Mouse (Mus musculus): ENCODE results near the gene Psmc3. TPM values are rescaled to one million over a fixed set of nuclear protein-coding genes. Genes with fewer than 3 reads are reported as not detected.

The Psmc3 gene
- total and polyA plus RNA-seq, 3 experiments, result 31.9 to 255 (median 235) TPM

DNA sequence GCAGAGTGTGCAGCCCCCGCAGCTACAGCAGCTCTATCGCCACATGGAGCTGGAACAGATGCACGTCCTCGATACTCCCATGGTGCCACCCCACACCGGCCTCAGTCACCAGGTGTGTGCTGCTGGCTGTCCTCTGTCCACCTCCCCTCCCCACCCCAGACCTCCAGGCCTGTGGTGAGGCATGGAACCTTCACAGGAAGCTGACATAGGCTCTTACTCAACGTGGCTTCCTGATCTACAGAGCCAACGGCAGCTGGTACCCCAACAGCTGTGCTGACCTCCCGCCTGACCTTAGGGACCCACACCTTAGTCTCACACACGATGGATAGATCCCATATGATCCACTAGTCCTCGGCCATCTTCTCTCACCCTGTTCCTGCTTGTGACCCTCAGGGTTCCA is 59.5 kb downstream of the Psmc3 start:
- DNase-seq, result no peak

DNA sequence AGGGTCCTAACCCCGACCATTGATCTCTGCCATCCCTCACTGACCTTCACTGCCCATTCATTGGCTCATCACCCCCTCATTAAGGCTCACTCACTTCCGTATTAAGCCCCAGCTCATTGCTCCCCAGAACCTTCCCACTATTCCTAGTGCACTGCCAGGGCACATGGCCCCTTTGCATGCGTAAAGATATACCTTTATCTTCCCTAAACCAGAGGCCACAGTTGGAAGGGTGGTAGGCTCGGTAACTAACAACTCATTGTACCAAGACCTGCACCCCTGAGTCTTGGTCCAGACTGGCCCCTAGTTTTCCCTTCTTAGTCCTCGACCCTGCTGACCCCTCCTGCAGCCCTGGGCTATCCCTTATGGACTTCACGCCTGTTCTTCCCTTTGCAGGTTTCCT is 60.0 kb downstream of the Psmc3 start:
- no peak for DNase-seq

DNA sequence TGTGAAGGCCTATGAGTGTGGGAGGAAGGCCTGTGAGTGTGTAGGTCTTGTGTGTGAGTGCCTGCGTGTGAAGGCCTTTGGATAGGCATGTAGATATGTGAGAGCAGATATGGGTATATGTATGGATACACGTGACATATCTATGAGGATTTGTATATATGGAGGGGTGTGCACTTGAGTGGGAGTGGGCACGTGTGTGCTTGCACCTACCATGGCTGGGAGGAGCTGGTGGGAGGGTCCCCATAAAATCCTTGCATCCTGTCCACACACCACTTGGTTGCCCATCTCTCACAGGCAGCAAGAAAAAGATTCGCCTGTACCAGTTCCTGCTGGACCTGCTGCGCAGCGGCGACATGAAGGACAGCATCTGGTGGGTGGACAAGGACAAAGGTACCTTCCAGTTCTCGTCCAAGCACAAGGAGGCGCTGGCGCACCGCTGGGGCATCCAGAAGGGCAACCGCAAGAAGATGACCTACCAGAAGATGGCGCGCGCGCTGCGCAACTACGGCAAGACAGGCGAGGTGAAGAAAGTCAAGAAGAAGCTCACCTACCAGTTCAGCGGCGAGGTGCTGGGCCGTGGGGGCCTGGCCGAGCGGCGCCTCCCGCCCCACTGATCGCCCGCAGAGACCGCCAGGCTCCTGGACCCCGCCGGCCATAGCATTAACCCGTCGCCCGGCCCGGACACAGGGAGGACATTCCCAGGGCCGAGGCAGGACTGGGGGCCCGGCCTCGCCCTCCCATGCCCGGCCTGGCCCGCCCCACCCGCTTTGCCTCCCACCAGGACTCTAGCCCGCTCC is 61.2 kb downstream of the Psmc3 start:
- DNase-seq, result peak; percentile 96

DNA sequence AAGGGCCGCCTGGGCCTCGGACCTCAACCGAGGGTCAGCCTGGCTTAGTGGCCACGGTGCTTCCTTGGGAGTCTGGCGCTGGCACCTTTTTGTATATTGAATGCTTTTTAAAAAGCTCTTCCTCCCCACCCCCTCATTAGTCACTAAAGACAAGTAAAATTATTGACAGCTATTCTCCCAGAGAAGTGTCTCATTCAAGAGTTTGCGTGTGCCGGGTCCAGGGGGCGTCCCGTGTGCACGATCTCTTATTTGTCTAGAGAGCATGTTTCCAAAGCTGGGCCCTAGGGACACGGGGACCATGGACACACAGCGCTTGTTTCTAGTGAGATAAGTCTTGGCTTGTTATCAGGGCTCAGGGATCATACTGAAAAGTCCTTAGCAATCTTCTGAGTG is 61.8 kb downstream of the Psmc3 start:
- DNase-seq, result no peak

Other genes with a start within 250 kb of the Psmc3 start
- 100 to 1,000 TPM; 264 to 267 TPM for gene Mtch2, start 206.9 kb upstream of the Psmc3 start, total RNA-seq (2021)
- gene Mtch2, start 206.9 kb upstream of the Psmc3 start, polyA plus RNA-seq (2012; rRNA removed), result 28.9 and 36.0 TPM in 2 replicates
- gene C1qtnf4, start 168.1 kb upstream of the Psmc3 start, total RNA-seq (2021), result 1 to 10 TPM; 1.6 to 1.9 TPM
- 13.8 and 19.6 TPM in 2 replicates for gene C1qtnf4, start 168.1 kb upstream of the Psmc3 start, polyA plus RNA-seq (2012; rRNA removed)
- 10 to 100 TPM; 30.0 to 31.2 TPM for gene Kbtbd4, start 149.3 kb upstream of the Psmc3 start, total RNA-seq (2021)
- gene Kbtbd4, start 149.3 kb upstream of the Psmc3 start, polyA plus RNA-seq (2012; rRNA removed), result 15.6 and 20.2 TPM in 2 replicates
- 100 to 1,000 TPM; 337 to 401 TPM for gene Ndufs3, start 149.2 kb upstream of the Psmc3 start, total RNA-seq (2021)
- 176 and 178 TPM in 2 replicates for gene Ndufs3, start 149.2 kb upstream of the Psmc3 start, polyA plus RNA-seq (2012; rRNA removed)
- gene Celf1, start 113.6 kb upstream of the Psmc3 start, total RNA-seq (2021), result 10 to 100 TPM; 82.8 to 88.4 TPM
- gene Celf1, start 113.6 kb upstream of the Psmc3 start, polyA plus RNA-seq (2012; rRNA removed), result 19.8 and 24.2 TPM in 2 replicates
- 1 to 10 TPM in 1 of 2 experiments, under 1 TPM in 1; 0.72 to 3.1 TPM for gene Rapsn, start 18.4 kb upstream of the Psmc3 start, total RNA-seq (2021)
- gene Rapsn, start 18.4 kb upstream of the Psmc3 start, polyA plus RNA-seq (2012; rRNA removed), result 3.8 and 5.0 TPM in 2 replicates
- gene Slc39a13, start 16.4 kb downstream of the Psmc3 start, total RNA-seq (2021), result 10 to 100 TPM; 27.7 to 36.7 TPM
- gene Slc39a13, start 16.4 kb downstream of the Psmc3 start, polyA plus RNA-seq (2012; rRNA removed), result 60.4 and 66.7 TPM in 2 replicates
- gene Spi1, start 28.4 kb downstream of the Psmc3 start, total RNA-seq (2021), result 1 to 10 TPM; 5.0 to 7.1 TPM
- 17.6 and 21.9 TPM in 2 replicates for gene Spi1, start 28.4 kb downstream of the Psmc3 start, polyA plus RNA-seq (2012; rRNA removed)
- under 1 TPM; 0.07 to 0.09 TPM for gene Mybpc3, start 64.1 kb downstream of the Psmc3 start, total RNA-seq (2021)
- not detected in 2 replicates for gene Mybpc3, start 64.1 kb downstream of the Psmc3 start, polyA plus RNA-seq (2012; rRNA removed)
- 10 to 100 TPM; 18.5 to 20.0 TPM for gene Madd, start 129.8 kb downstream of the Psmc3 start, total RNA-seq (2021)
- gene Madd, start 129.8 kb downstream of the Psmc3 start, polyA plus RNA-seq (2012; rRNA removed), result 8.9 and 9.0 TPM in 2 replicates
- gene Nr1h3, start 148.8 kb downstream of the Psmc3 start, total RNA-seq (2021), result 10 to 100 TPM; 22.1 to 56.8 TPM
- gene Nr1h3, start 148.8 kb downstream of the Psmc3 start, polyA plus RNA-seq (2012; rRNA removed), result 44.2 and 62.7 TPM in 2 replicates
- gene Acp2, start 148.9 kb downstream of the Psmc3 start, total RNA-seq (2021), result 10 to 100 TPM; 49.5 to 50.4 TPM
- 28.7 and 46.6 TPM in 2 replicates for gene Acp2, start 148.9 kb downstream of the Psmc3 start, polyA plus RNA-seq (2012; rRNA removed)
- gene Ddb2, start 183.0 kb downstream of the Psmc3 start, total RNA-seq (2021), result 1 to 10 TPM; 8.1 to 8.3 TPM
- gene Ddb2, start 183.0 kb downstream of the Psmc3 start, polyA plus RNA-seq (2012; rRNA removed), result 12.4 and 12.5 TPM in 2 replicates
- gene Pacsin3, start 201.9 kb downstream of the Psmc3 start, total RNA-seq (2021), result 100 to 1,000 TPM in 1 of 2 experiments, 10 to 100 TPM in 1; 82.8 to 101 TPM
- 56.5 and 69.2 TPM in 2 replicates for gene Pacsin3, start 201.9 kb downstream of the Psmc3 start, polyA plus RNA-seq (2012; rRNA removed)
- gene Arfgap2, start 211.0 kb downstream of the Psmc3 start, total RNA-seq (2021), result 10 to 100 TPM; 89.3 to 92.3 TPM
- 34.1 and 53.6 TPM in 2 replicates for gene Arfgap2, start 211.0 kb downstream of the Psmc3 start, polyA plus RNA-seq (2012; rRNA removed)